Mouse (Mus musculus) hindbrain, embryonic 14.5 days (tissue): ENCODE results near the gene Hist1h4f. TPM values are rescaled to one million over a fixed set of nuclear protein-coding genes. Genes with fewer than 3 reads are reported as not detected.

Experiments
- ATAC-seq: fragments of 200-750 bp; cut with Nextera tagmentation; 2 replicates; pipeline ENCODE4 v1.8.0; 2017; ENCODE audit warnings: moderate number of reproducible peaks, mild to moderate bottlenecking, moderate TSS enrichment, moderate library complexity; ENCODE audit not compliant: low FRiP score
- DNase-seq: peaks from one replicate; pipeline ENCODE4 v3.0.0-alpha.2; 2015; ENCODE audit warnings: low spot score
- H3K27ac ChIP-seq: fragments of 300-500 bp; sonication (generic); 2 replicates; pipeline ENCODE4 v1.5.1; 2014; ENCODE audit warnings: mild to moderate bottlenecking, moderate library complexity
- H3K27me3 ChIP-seq: fragments of 300-500 bp; sonication (generic); 2 replicates; pipeline ENCODE4 v1.6.1; 2014; ENCODE audit warnings: mild to moderate bottlenecking, low read length, mixed read lengths; ENCODE audit not compliant: control insufficient read depth, insufficient read depth
- H3K36me3 ChIP-seq: fragments of 300-500 bp; sonication (generic); replicated peaks from 2 replicates; pipeline ENCODE4 v1.6.1; 2014; ENCODE audit not compliant: control insufficient read depth, insufficient read depth
- H3K4me1 ChIP-seq: fragments of 300-500 bp; sonication (generic); replicated peaks from 2 replicates; pipeline ENCODE4 v1.6.1; 2014; ENCODE audit warnings: antibody characterized with exemption, low read length, mixed read lengths; ENCODE audit not compliant: control insufficient read depth, insufficient read depth
- H3K4me2 ChIP-seq: fragments of 300-500 bp; sonication (generic); replicated peaks from 2 replicates; pipeline ENCODE4 v1.6.1; 2014; ENCODE audit warnings: mild to moderate bottlenecking, moderate library complexity
- H3K4me3 ChIP-seq: fragments of 300-500 bp; sonication (generic); replicated peaks from 2 replicates; pipeline ENCODE4 v1.5.1; 2014; ENCODE audit warnings: mild to moderate bottlenecking, low read length
- H3K9ac ChIP-seq: fragments of 300-500 bp; sonication (generic); 2 replicates; pipeline ENCODE4 v1.6.1; 2014
- H3K9me3 ChIP-seq: fragments of 300-500 bp; sonication (generic); 2 replicates; pipeline ENCODE4 v1.6.1; 2016; ENCODE audit warnings: low read length; ENCODE audit not compliant: control insufficient read depth
- WGBS: fragments of 180-500 bp; shearing (Covaris S2); extraction: QIAGEN DNeasy Blood & Tissue Kit; methylation state at CpG from one replicate; pipeline ENCODE4 v1.1.7; 2014; 5-methylcytosine and 5-hydroxymethylcytosine counted together
- polyA plus RNA-seq: library from polyadenylated mRNA; unstranded; fragments of >200 nt; fragmentation: Nextera tagmentation; extraction: Ambion mirVana; gene quantifications from 2 replicates; pipeline ENCODE4 v1.2.1, GENCODE M21; 2014

Gene Hist1h4f
- polyA plus RNA-seq, 1 experiment from 2014 or later, result not detected

DNA sequence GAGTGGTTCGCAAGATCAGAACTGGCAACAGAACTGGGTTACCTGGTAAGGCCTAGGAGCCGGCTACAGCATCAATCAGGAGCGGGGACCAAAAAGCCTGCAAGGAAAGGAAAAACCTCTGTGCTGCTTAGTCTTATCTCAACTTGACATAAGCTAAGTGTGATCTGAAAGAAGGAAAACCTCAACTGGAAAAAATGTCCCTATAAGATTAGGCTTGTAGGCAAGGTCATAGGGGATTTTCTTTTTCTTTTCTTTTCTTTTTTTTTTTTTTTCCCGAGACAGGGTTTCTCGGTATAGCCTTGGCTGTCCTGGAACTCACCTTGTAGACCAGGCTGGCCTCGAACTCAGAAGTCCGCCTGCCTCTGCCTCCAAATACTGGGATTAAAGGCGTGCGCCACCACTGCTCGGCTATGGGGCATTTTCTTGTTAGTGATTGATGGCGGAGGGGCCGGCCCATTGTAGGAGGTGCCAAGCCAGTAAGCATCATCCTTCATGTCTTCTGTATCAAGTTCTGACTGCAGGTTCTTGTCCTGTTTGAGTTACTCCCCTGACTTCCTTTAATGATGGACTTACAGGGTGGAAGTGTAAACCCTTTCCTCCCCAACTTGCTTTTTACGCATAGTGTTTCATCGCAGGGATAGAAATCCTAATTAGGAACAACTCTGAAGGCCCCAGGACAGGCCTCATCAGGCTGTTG, 44.5 kb downstream of the Hist1h4f start:
- Histone ChIP-seq H3K36me3 (no peaks in the 10 kb centered on the region), H3K27me3 (0 out of 2 replicates have a peak, but pooled peaks cover 8% of the 10 kb centered on the region), H3K9me3 (no peaks in the 10 kb centered on the region), H3K9ac (no peak overlapping the region), H3K4me1 (0 out of 2 replicates have a peak, but pooled peaks cover 7% of the 10 kb centered on the region), H3K4me2 (0 out of 2 replicates have a peak overlapping the region, but pooled peaks have one; percentile 38), H3K27ac (no peak overlapping the region), H3K4me3 (no peak overlapping the region)
- DNase-seq, result no peak
- ATAC-seq, result no peak
- 22% methylated on average over 14 of the region's 14 CpGs for WGBS

DNA sequence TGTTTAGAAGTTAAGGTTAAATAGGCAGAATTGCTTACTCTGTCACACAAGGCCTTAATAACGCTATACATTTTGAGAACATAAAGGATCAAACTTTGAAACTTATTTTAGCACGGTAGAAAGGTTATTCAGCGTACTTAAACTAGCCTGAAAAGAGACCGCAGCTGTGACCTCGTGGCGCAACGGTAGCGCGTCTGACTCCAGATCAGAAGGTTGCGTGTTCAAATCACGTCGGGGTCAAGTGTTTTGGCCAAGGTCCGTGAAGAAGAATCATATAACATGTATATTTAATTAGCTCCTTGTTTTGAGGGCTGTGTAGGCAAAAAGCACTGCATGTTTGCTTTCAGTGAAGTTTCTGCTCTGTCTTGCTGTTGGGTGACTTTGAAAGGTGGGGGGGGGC, 45.1 kb downstream of the Hist1h4f start:
- no peak overlapping the region for H3K9ac ChIP-seq
- H3K27ac ChIP-seq, result no peak overlapping the region
- DNase-seq (peak; percentile 71), ATAC-seq (no peak)
- no peaks in the 10 kb centered on the region for H3K9me3 ChIP-seq
- H3K4me3 ChIP-seq, result peak overlapping the region; percentile 4
- peak overlapping the region; percentile 38 for H3K4me2 ChIP-seq
- 0 out of 2 replicates have a peak, but pooled peaks cover 13% of the 10 kb centered on the region for H3K27me3 ChIP-seq
- 4% methylated on average over 13 of the region's 13 CpGs for WGBS
- 0 out of 2 replicates have a peak, but pooled peaks cover 7% of the 10 kb centered on the region for H3K4me1 ChIP-seq
- H3K36me3 ChIP-seq, result no peaks in the 10 kb centered on the region

DNA sequence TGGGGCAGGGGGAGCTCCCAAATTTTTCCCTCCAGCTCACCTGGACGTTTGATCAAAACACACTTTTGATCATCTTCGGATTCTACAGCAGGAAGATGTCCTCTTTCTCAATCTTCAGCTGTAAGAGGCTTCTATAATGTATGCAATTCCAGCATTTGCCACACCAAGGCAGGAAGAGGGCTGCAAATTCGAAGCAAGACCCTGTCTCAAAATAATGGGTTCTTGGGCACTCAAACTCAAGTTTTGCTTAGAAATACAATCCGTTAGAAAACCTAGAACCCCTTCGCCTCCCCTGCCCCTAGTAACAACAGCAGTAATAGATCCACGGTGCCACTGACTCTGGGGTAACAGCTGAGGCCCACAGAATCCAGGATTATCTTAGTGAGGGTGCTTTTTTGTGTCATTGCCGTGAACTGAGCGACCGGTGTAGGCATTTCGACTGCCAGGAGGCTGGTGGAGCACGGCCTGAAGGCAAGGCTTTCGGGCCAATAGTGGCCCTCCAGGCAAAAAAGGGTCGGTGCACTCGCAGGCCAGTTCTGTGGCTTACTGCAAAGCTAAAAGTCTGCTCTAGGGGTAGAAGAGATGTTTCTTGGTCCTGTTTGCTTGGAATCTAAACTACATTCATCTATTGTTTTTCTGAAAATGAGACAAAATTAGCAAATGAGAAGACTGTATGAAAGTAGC, 45.6 kb downstream of the Hist1h4f start:
- Histone ChIP-seq H3K4me1 (0 out of 2 replicates have a peak, but pooled peaks cover 7% of the 10 kb centered on the region), H3K4me3 (peak overlapping the region; percentile 4), H3K27me3 (0 out of 2 replicates have a peak, but pooled peaks cover 13% of the 10 kb centered on the region), H3K27ac (no peak overlapping the region), H3K36me3 (no peaks in the 10 kb centered on the region), H3K9me3 (no peaks in the 10 kb centered on the region), H3K9ac (no peak overlapping the region), H3K4me2 (peak overlapping the region; percentile 38)
- 6% methylated on average over 14 of the region's 14 CpGs for WGBS
- ATAC-seq (no peak), DNase-seq (no peak)

DNA sequence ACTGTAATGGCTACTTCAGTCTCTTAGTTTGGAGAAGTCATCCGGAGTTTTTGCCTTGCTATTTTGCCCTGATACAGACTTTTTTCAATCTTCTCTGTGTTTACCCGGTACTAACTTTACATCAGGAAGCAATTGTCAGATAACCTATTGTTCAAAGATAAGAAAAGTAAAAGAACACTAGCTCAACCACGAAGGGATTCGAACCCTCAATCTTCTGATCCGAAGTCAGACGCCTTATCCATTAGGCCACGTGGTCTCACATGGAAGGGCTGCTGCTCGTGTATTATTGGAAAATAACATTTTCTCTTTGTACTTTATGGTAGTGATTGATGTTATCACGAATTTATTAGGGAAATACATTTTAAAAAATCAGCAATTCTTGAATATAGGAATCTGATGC, 47.7 kb downstream of the Hist1h4f start:
- ATAC-seq, result no peak
- Histone ChIP-seq H3K9ac (no peak overlapping the region), H3K27ac (no peak overlapping the region), H3K4me3 (no peak overlapping the region), H3K4me1 (0 out of 2 replicates have a peak, but pooled peaks cover 7% of the 10 kb centered on the region), H3K4me2 (peak overlapping the region; percentile 21; the same call in 1 of the 2 replicates), H3K36me3 (no peaks in the 10 kb centered on the region), H3K9me3 (no peaks in the 10 kb centered on the region), H3K27me3 (peaks cover 25% of the 10 kb centered on the region)
- peak; percentile 87 for DNase-seq
- WGBS, result 1% methylated on average over 9 of the region's 9 CpGs

DNA sequence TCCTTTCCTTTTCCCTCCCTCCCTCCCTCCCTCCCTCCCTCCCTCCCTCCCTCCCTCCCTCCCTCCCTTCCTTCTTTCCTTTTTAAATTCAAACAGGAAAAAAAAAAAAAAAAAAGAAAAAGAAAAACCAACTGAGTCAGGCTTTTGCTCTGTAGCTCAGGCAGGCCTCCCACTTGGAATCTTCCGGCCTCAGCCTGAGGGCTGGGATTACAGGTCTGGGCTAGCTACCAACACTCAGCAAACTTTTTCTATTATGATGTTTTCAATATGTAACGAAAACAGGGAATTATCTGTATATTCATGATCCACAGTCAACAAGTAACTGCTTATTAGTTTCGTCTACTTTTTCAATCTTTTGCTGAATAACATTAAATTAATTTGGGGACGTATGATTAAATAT, 48.5 kb downstream of the Hist1h4f start:
- Histone ChIP-seq H3K9me3 (no peaks in the 10 kb centered on the region), H3K4me1 (0 out of 2 replicates have a peak, but pooled peaks cover 11% of the 10 kb centered on the region), H3K36me3 (no peaks in the 10 kb centered on the region), H3K27ac (no peak overlapping the region), H3K4me3 (no peak overlapping the region), H3K4me2 (no peak overlapping the region), H3K9ac (no peak overlapping the region), H3K27me3 (peaks cover 34% of the 10 kb centered on the region)
- 38% methylated on average over 4 of the region's 4 CpGs for WGBS
- DNase-seq, result no peak
- ATAC-seq, result no peak

DNA sequence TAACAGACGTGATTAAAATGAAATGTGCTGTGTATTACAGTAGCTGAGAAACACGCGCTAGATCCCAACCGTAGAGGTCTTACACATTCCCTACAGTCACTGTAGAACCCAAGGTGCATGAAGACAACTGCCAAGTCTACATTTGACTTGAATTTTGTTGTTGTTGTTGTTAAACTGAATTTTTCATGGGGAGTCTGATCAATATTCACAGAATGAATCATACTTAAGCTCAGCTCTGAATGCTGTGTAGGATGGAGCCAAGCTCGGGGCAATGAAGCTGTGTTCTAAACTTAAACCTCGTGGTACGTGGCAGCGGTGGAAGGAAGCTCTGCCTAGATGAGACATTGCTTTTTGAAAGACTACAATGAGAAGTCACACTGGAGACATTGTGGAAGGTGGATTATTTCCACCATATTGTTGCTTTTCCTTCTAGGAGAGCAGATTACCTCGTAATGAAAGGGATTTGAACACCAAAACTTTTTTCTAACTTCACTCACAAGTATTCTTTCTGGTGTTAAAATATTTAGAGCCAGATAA, 49.3 kb downstream of the Hist1h4f start:
- Histone ChIP-seq H3K9ac (no peak overlapping the region), H3K9me3 (no peaks in the 10 kb centered on the region), H3K4me1 (0 out of 2 replicates have a peak, but pooled peaks cover 11% of the 10 kb centered on the region), H3K4me3 (no peak overlapping the region), H3K36me3 (no peaks in the 10 kb centered on the region), H3K27ac (no peak overlapping the region), H3K27me3 (peaks cover 36% of the 10 kb centered on the region), H3K4me2 (no peak overlapping the region)
- 32% methylated on average over 9 of the region's 9 CpGs for WGBS
- DNase-seq, result no peak
- ATAC-seq, result no peak

DNA sequence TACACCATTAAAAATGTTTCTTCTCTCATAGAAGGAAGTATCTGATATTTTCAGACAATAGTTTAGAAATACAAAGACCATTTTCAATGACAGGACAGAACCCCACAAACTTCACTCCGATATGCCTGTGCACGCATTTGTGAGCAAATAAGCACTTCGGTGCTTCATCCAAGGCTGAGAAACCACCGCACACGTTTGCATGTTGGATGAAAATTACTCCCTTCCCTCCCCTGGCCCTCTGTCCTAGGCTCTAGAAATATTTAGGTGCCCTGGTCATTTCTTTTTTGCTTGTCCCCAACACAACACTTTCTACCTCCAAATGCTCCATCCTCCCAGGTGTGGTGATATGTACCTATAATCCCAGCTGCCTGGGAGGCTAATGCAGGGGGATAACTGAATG, 49.9 kb downstream of the Hist1h4f start:
- Histone ChIP-seq H3K4me1 (0 out of 2 replicates have a peak, but pooled peaks cover 11% of the 10 kb centered on the region), H3K9ac (no peak overlapping the region), H3K9me3 (no peaks in the 10 kb centered on the region), H3K27me3 (peaks cover 36% of the 10 kb centered on the region), H3K4me3 (no peak overlapping the region), H3K27ac (no peak overlapping the region), H3K4me2 (no peak overlapping the region), H3K36me3 (no peaks in the 10 kb centered on the region)
- no peak for ATAC-seq
- no peak for DNase-seq
- WGBS, result 23% methylated on average over 5 of the region's 5 CpGs
